Mouse (Mus musculus) right cerebral cortex, postnatal 36 days (tissue): ENCODE results near the gene Rpf1.
A peak's percentile ranks its signal among the peaks of the same experiment; 100 is the strongest.

Experiments
- DNase-seq, 2 experiments: peaks; one replicate each; pipeline ENCODE4 v3.0.0; 2022; ENCODE audit warnings: low spot score in 2 of 2, mixed read lengths in 1 of 2

Rpf1 gene

DNA sequence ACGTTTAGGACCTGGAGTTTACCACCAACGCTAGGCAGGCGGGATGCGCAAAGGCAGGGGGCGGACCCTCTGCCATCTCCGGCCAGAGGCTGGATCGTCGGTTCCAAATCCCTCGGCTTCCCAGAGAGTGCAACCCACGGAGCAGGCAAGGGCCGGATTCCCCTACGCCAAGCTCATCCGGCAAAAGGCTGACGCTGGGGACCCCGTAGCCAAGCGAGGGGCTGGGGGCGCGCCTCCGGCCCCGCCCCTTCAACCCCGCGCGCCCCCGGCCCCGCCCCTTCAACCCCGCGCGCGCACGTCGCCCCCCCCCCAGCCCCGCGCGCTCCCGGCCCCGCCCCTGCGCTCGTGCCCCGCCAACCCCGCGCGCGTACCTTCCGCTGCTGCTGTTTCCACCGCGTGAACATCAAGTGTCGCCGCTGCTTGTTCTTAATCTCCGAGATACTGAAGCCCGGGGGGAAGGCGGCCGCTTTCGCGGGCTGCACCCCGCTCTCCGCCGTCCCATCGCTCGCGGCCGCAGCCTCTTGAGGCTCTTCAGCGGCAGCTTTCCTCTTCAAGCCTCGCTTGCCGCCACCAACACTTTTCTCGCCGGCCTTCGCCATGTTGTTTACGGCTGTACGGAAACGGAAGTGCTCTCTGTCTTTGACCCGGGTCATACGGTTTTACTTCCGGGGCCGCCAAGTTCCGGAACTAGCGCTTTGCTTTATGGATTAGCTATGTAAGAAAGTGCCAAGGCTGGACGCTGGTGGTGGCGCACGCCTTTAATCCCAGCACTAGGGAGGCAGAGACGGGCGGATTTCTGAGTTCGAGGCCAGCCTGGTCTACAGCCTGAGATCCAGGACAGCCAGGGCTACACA lies at the start of gene Rpf1:
Gene Rpf1 (minus strand): TSS at position 632 of the 854 bp plus-strand sequence.
- peak; percentile 89 to 92 for DNase-seq

DNA sequence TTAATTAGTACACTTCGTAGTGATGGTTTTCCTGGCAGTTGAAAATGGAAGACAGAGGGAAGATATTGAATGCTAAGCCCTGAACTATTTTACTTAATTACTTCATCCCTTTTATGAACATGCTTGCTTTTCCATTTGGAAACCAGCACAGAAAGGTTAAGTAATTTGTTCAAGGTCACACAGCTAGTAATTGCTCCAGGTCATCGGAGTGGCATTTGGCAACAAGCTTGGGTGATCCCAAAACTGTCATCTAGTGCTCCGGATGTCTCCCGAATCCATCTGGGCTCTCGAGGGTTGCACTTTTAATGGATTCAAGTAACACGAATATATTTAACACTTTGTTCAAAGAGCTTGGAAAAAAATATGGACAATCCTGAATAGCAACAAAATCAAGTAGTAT lies 49.7 kb upstream of the Rpf1 start:
- DNase-seq = no peak

DNA sequence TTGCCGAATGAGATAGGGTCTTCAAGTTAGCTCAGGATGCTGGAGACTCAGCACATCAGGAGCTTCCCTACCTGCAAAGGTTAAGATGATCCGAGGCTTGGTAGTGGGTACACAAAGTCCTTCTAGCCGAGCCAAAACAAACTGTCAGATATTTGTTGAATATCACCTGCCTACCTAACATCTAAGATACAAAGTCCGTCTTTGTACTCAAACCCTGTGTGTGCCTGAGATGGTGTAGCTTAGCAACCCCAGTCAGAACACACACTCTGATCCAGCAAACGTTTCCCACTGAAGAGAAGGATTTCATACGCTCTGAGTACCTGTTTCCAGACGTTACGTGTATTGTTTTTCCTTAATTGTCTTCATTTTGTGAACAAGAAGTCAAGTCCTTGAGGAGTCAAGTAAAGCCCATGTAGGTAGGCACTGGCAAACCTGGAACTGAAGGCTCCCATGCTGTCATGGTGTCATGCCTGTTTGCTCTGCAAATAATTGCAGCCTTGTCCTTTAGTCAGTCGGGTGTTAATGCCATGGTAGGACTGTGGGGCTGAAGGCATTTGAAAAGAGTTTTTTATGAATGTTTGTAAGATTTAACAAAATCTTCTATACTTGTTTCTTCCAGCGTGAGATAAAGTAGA lies 49.0 kb upstream of the Rpf1 start, which contains the start of gene Uox:
Gene Uox (plus strand): TSS at position 279 of the 635 bp plus-strand sequence.
- DNase-seq = no peak

DNA sequence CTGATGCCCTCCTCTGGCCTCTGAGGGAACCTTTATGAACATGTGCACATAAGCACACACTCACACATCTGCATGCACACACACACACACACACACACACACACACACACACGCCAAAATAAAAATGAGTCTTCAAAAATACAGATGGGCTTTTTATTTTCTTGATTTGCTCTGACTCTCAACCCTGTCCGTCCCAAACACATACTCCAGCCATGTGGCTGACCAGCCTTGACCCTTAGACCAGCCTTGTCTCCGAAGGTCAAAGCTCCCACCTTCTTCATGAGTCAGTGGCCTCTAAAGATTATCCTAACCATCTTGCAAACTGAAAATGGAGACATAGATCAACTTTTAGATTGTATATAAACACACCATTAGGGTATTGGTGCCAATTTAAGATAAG lies 48.4 kb upstream of the Rpf1 start:
- no peak for DNase-seq

DNA sequence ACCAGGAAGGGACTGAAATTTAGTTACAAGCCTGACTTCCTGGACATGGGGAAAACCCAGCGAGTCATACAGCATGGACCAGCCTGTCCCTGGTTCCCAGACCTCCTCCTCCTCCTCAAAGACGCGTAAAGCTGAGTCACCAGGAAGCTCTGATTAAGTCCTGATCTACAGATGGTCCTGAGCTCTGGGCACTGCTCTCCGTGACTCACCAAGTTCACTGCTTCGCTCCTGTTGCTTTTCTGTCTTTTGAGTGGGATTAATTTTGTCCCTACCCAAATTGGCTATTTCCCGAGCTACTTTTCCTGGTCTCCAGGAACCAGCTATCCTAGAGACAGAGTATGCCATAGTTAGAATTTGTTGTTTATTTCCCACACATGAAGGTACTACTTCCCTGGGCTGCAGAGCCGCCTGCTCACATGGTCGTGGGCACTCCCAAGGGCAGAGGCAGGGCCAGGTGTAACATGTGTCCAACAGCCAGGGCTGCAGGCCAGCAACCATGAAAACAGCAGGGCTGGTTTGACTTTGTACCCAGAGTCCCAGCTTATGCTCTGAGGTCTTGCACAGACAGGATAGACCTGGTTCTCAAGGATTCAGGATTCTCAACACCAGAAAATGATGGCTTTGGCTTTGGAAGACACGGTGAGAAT lies 46.8 kb upstream of the Rpf1 start:
- peak; percentile 24 to 27 for DNase-seq

DNA sequence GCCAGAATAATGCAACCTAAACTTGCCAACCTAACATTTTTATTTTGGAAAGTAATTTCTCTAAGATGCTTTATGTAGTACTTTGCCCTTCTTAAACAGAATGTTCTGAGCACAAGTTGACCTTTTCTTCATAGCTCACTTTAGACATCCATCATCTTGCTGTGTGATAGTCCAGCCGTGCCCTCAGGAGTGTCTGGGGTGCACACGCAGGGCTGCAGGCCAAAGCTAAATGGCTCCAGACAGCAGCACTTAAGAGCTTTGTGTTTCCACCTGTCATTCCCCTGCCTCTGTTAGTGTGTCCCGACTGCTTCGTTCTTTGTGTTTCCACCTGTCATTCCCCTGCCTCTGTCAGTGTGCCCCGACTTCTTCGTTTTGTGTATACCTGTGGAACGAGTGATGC lies 46.1 kb upstream of the Rpf1 start:
- DNase-seq = no peak

DNA sequence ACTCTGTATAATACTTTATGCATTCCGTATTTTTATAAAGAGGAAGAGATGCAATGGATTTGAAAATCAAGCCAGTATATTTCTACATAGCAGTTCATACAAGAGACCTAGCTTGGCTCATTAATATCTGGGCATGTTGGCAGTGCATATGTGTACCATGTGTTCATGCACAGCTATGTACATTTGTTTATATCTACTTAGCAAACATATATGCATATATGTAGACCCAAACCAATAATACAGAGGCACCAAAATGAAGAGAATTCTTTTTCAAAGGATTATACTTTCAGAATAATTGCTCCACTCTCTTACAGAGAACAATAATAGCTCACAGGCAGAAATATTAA lies 43.8 kb upstream of the Rpf1 start:
- DNase-seq = no peak

DNA sequence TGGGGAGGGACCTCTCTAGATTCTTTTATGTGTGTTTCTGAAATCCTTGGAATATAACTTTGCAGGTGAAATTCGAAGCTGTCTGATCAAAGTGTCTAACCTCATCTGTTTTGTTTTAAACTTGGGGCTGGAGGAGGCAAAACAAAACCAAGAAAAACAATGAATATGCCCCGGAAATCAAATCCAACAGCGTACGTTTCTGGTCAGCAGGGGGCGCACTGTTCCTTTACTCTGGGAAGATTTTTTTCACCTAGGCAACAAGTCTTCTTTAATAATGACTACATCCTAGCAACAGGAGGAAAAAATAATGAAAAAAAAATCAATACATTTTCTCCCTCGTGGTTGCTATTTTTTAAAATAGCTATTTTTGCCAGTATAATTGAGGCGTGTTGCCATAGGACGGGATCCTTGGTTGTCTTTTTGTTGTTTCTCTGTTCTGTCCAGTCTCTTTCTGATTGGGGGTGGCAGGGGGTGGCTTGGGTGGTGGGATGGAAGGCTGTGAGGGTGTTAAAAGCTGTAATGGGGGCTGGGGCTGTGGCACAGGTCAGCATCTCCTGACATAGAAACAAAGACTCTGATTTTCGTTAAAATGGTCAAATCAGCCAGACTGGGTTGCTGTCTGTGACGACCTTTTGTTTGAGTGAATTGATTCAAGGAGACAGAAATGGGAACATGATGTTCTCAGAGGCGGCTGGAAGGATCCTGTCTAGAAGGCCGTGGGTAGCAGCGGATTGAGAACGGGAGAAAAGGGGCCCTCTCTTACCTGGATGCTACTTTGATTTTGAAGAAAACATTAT lies 43.2 kb upstream of the Rpf1 start:
- peak; percentile 74 to 75 for DNase-seq

DNA sequence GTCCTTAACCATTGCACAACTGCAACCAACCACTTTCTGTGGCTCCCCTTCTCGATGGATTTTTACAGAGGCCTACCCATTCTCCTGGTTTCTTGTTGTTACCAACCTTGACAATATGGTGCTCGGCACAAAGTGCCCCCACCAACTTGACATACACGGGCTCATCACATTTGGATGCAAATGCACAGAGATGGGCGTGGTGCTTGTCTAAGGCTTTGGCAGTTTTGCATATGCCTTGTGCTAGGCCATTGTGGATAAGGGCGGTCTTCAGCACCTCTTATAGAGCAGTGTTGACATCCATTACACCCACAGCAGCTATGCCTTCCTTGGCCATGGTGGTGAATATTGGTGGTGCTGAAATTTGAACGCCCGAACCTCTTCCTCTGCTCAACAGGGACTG lies 41.7 kb upstream of the Rpf1 start:
- no peak for DNase-seq

DNA sequence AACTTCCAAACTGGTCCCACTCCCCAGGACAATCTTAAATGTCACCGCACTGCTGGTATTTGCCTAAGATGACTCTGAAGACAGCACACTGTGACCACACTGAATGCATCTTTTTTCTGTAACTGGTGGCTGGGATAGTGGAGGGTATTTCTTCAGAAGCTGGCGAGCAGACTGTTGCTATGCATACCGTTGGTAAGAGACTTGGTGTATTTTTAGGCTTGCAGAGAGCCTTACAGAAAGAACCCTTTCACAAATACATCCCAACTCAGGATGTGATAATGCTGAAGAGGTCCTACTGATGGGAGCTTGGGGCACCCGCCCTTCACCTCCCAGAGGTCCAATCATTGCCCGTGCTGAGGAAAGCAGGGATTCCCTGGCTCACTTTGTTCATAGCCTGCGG lies 36.3 kb upstream of the Rpf1 start:
- DNase-seq = no peak

DNA sequence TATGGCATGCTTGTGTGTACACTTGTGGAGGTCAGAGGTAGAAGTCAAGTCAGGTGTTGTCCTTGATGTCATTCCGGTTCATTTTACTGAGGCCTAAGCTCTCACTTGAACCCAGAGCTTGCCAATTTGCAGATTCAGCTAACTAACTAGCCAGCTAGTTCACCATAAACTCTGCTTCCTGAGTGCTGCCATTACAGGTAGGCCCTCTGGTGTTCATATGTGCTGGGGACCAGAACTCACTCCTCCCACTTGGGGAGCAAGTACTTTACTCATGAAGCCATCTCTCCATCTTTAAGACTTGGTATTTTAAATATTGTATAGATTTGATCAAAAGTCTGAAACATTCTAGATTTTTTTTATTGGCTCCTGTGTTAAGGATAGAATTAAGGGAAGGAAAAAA lies 35.3 kb upstream of the Rpf1 start:
- no peak for DNase-seq

DNA sequence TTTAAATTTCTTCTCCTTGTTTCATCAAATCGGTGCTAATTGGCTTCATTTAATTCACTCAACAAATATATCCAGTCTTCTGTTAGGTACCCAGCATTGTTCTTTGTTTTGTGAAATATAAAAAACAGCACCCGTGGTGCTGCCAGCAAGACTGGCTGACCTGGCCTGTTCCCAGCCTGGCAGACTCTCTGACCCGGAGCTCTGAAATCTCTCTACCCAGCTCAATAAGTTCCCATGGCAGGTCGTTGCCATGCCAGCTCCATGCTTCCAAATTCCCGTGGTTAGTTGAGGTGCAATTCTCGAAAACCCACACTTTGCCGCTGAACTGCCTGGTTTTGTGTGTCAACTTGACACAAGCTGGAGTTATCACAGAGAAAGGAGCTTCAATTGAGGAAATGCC lies 33.6 kb upstream of the Rpf1 start:
- DNase-seq = no peak

DNA sequence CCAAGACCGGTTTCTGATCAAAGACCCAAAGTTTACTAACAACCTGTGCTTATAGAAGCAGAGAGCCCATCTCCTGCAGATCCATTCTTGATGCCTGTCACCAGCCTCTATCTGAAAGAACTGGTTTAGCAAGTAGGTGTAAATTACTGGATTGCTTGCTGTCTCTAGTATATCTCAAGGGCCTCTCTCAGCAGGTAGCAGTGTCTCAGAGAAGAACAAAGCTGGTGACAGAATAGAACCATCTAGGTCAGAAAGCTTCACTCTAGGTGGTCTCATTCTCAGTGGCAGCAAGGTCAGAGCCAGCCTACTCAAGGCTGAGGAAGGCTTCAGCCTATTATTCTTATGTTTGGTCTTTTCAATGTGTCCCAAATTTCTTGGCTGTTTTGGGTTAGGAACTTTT lies 22.4 kb upstream of the Rpf1 start:
- DNase-seq = no peak

DNA sequence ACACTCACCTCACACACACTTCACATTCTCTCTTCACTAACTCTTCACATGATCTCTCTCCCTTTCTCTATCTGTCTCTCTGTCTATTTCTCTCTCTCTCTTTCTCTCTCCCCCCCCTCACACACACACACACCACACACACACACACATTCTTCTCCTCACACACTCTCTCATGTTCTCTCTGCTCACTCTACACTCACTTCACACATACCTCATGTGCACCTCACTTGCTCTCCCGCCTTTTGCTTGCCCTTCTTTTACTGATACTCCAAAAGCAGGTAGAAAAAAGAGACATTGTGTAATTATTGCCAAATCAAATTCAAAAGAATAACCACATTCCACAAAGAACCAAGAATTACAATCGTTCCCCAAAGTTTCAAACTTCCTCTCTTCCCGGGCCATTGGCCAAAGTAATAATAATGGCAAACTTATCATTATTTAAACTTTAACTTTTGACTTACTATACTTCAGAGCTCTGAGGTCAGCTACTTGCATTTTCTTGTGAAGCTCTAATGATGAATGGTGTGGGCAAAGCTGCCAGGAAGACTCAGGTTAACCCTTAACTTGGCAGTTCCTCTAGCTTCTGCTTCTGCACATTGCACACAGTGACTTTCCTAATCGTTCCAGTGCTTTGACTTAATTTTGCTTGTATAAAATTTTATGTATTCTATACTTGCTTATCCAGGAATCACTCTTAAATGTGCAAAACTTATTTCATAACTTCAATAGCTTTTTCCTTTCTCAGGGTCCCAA lies 19.5 kb upstream of the Rpf1 start:
- DNase-seq = no peak

DNA sequence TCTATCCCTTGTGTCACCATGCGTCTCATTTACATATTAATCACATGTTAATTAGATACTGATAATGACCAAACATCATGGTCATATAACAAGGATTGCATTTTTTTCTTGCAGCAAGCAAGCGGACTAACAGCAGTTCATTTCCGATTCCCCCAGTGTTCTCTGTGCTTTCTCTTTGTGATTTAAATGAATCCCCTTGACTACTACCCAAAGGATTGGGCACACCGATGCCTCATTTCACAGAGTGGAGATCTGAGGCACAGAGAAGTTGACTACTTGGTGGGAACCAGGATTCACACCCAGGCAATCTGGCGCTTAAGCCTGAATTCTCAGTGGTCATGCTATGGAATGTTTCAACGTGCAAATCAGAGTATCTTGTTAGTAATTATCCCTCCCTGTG lies 13.8 kb upstream of the Rpf1 start:
- DNase-seq = no peak

DNA sequence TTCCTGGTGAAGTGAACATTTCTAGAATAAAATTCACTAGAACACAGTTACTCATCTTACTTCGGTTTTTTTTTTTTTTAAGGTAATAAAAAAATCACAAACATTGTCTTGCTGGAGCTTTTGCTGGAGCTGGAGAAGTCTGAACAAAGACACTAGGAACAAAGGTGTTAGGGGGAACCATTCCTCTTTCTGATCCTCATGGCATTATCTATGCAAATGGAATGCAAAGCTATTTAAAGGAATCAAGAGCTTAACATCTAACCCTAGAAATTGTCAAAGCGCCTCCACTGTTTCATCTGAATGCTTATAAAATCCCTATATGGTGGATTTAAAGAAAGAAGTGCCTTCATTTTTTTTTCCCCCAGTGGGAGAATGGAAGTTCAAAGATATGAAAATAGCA lies 7.1 kb upstream of the Rpf1 start:
- no peak for DNase-seq

DNA sequence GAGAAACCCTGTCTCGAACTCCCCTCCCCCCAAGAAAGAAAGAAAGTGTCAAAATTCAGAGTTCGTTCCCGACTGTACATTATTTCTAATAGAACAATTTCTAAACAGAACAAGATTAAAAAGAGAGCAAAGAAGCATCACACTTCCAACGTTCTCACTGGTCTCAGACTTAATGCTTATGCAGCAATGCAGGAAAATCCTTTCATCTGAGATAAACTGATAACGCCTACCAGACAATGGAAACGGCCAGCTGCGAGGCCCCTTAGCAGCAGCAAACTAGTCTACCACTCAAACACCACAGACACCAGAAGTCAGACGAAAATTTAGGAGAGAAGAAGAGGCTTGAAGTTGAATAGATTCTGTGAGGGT lies 407 bp upstream of the Rpf1 start:
- no peak for DNase-seq

DNA sequence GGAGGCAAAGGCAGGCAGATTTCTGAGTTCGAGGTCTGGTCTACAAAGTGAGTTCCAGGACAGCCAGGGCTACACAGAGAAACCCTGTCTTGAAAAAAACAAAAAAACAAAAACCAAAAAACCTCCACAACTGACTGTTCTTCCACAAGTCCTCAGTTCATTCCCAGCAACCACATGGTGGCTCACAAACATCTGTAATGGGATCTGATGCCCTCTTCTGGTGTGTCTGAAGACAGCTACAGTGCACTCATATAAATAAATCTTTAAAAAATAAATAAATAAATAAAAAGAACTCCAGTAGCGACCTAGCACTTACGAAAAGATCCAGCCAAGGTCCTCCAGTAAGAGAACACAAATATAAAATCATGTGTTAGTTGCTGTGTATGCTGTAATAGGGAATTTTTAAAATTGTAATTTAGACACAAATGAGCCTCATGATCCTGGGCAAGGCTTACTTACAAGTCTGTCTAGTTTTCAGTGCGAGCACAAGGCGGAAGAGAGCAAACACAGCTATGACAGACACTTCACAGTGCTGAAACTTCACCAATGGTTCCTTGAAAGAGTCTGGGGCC lies 917 bp downstream of the Rpf1 start:
- no peak for DNase-seq

DNA sequence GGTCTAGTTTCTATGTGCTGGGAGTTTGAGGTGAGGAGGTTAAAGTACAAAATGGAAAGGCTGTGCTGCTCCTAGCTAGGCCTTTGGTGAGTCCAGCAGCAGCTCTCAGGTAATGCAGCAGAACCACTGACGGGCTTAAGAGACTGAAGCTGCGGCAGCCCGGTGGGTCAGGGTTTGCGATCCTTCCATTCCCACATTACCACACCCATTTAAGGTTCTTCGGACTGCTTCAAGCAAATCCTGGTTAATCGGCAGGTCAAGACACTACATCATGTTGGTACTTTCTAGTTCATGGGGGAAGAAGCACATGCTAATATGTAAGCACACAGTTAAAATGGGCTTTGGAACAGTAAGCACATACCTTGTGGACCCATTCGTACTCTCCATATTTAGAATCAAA lies 14.5 kb downstream of the Rpf1 start:
- no peak for DNase-seq

DNA sequence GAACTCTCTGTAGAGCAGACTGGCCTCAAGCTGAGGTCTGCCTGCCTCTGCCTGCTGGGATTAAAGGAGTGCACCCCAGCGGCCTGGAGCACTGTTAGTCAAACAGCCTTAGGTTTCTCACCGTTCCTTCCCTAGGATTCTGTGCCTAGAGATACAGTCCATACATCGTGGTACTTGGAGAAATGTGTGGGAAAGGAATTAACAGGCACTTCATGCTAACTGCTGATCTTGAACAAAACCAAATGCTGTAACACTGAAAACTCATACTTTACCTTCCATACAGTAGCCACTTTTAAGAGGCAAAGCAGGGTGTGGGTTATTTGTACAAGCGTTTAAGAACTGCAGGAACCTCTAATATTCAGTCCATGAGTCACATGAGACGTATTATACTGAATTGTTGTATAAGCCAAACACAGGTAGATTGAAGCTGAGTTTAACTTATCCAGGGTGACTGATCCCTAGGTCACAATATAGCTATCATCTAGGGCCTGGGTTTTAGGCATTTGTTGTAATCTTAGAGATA lies 19.6 kb downstream of the Rpf1 start:
- DNase-seq = no peak

DNA sequence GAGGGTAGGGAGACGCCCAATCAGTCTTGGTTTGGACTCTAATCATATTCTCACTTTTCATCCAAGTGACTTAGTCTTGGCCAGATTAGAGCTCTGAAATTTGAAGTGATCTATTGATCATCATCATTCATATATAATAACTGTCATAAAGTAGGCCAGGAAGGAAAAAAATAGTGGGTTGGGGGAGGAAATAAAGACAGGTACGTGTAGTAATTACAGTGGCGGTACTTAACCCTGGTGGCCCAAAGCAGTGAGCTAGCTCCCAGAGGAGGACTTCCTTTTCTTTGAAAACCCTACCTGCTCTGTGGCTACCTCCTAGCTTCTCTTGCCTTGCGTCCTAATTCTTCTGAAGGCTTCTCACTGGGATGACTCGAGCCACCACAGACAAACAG lies 20.4 kb downstream of the Rpf1 start:
- no peak for DNase-seq
